In the genomic region with DNA sequence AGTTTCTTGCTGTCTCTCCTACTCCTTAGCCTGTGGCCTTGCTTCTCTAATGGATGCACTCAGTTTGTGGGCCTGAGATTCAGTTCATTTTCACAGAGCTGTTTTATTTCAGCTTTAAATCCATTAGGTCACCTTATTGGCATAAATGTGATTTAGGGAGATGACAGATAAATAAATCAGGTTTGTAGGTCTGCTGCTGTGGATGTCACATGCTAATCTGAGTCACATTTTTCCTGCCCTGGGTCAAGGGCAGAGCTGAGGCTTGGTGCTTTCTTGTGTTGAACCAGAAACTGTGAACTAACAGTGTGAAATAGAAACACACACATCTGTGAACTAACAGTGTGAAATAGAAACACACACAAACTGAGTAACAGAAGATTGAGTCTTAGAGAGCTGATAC, we compare ENCODE assay signal across 16 mouse cellular contexts.
"Had no signal": no experiment of that assay in that cellular context is flagged by ENCODE, and none has a peak within 500 bp of the region (broad histone marks: within the 10 kb centered on the region; RNA-seq: fewer than 3 reads in every experiment).

No protein-coding gene starts in this region.

- ATAC-seq: lung, postnatal 0 days had no signal

- H3K27me3 ChIP-seq: kidney, embryonic 15.5 days; limb, embryonic 13.5 days; liver, embryonic 15.5 days; neural tube, embryonic 15.5 days had no signal

- H3K4me2 ChIP-seq: kidney, embryonic 15.5 days; limb, embryonic 13.5 days; liver, embryonic 15.5 days; neural tube, embryonic 15.5 days had no signal

- DNase-seq: kidney, postnatal 14 days; layer of hippocampus, adult 9-11 months; layer of hippocampus, postnatal 36 days; lung, adult 2 months; lung, postnatal 36 days; midbrain, embryonic 14.5 days; right cerebral cortex, adult 18-20 months; thymus, adult 18-20 months; thymus, postnatal 14 days had no signal

- H3K36me3 ChIP-seq: kidney, embryonic 15.5 days; limb, embryonic 13.5 days; liver, embryonic 15.5 days; midbrain, embryonic 10.5 days; neural tube, embryonic 15.5 days had no signal

- H3K4me1 ChIP-seq: liver, embryonic 15.5 days; neural tube, embryonic 15.5 days had no signal

- H3K9ac ChIP-seq: kidney, embryonic 15.5 days; limb, embryonic 13.5 days; liver, embryonic 15.5 days; neural tube, embryonic 15.5 days had no signal

- H3K27ac ChIP-seq: kidney, embryonic 15.5 days; limb, embryonic 13.5 days; liver, embryonic 15.5 days; midbrain, embryonic 10.5 days; neural tube, embryonic 15.5 days had no signal

- H3K9me3 ChIP-seq: kidney, embryonic 15.5 days; limb, embryonic 13.5 days; liver, embryonic 15.5 days; midbrain, embryonic 10.5 days; neural tube, embryonic 15.5 days had no signal

- H3K4me3 ChIP-seq: kidney, embryonic 15.5 days; limb, embryonic 13.5 days; liver, embryonic 15.5 days; midbrain, embryonic 10.5 days; myocyte; neural tube, embryonic 15.5 days had no signal
